Mouse (Mus musculus): ENCODE results near the gene Sbk1. TPM values are rescaled to one million over a fixed set of nuclear protein-coding genes. Genes with fewer than 3 reads are reported as not detected.
A peak's percentile ranks its signal among the peaks of the same experiment; 100 is the strongest.

The Sbk1 gene
- polyA plus RNA-seq, 1 experiment, result 29.2 TPM

DNA sequence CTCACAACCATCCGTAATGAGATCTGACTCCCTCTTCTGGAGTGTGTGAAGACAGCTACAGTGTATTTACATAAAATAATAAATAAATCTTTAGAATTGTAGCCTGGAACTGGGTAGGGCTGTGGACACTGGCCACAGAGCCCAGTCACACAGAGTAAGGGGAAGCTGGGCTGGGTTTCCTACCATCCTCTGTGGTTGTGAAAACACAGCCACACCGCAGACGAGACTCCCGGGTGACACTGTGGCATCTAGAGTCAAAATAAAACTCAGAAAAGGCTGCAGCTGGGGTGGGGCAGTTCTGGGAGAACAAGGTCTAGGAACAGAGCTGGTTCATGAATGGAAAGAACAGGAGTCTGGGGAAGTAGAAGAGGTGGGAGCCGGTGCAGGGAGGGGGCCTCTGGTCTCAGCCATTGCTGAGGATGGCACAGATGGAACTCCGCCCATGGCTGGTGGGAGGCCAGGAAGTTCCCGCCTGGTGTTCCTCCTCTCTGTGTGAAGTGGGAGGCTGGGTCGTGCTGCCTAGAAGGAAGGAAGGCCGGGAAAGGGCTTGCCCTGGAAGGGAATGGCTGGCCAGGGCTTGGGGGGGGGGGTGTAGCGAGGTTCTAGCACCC is 15.2 kb downstream of the Sbk1 start:
- WGBS, result 43% methylated on average over 10 of the region's 10 CpGs
- Histone ChIP-seq H3K4me1 (ENCODE audit: control insufficient read depth, insufficient read depth, low read length) (peaks cover 11% of the 10 kb centered on the region; the same call in 1 of the 2 replicates), H3K27ac (ENCODE audit: insufficient read depth, low read depth, low read length) (no peak overlapping the region), H3K27me3 (replicated peaks; ENCODE audit: control insufficient read depth, insufficient read depth, low read length) (no peaks in the 10 kb centered on the region), H3K4me3 (ENCODE audit: insufficient read depth, low read depth, low read length) (no peak overlapping the region), H3K36me3 (ENCODE audit: control insufficient read depth, insufficient read depth, low read length) (no peaks in the 10 kb centered on the region)
- peak; percentile 53 for DNase-seq
- TF ChIP-seq POLR2A (IDR thresholded peaks at IDR 0.05; ENCODE audit: low read depth, low read length) (no peak), CTCF (conservative IDR thresholded peaks at IDR 0.05; ENCODE audit: insufficient read depth, insufficient read length, low read depth, low read length) (no peak)

DNA sequence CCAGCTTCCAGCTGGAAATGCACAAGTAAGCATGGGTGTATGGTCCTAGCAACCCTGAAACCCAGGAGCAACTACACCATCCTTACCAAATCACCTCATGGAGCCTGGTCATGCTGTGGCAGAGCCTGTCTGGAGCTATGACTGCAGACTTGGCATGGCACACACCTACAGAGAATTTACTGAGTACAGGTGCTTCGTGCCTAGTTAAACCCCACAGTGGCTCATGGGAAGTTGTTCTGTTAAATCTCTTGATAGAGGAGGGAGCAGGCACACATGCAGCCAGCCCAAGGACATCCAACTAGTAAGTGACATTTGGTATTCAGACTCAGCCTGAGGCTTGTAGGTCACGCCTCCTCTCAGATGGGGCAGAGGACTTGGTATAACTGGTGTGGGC is 15.7 kb downstream of the Sbk1 start:
- no peak overlapping the region for H3K4me3 ChIP-seq (ENCODE audit: insufficient read depth, low read depth, low read length)
- peaks cover 9% of the 10 kb centered on the region; the same call in 1 of the 2 replicates for H3K4me1 ChIP-seq (ENCODE audit: control insufficient read depth, insufficient read depth, low read length)
- no peaks in the 10 kb centered on the region; the same call in 1 of the 2 replicates for H3K36me3 ChIP-seq (ENCODE audit: control insufficient read depth, insufficient read depth, low read length)
- 68% methylated on average over 2 of the region's 2 CpGs for WGBS
- no peak for TF ChIP-seq POLR2A (IDR thresholded peaks at IDR 0.05; ENCODE audit: low read depth, low read length)
- no peak for TF ChIP-seq CTCF (conservative IDR thresholded peaks at IDR 0.05; ENCODE audit: insufficient read depth, insufficient read length, low read depth, low read length)
- H3K27ac ChIP-seq (ENCODE audit: insufficient read depth, low read depth, low read length), result no peak overlapping the region
- no peaks in the 10 kb centered on the region for H3K27me3 ChIP-seq (replicated peaks; ENCODE audit: control insufficient read depth, insufficient read depth, low read length)
- no peak for DNase-seq

GRCm38 (mm10) chr7:126288571-126289091 is 16.2 kb downstream of the Sbk1 start:
- 82% methylated on average over 13 of the region's 13 CpGs for WGBS
- DNase-seq, result no peak
- Histone ChIP-seq H3K4me1 (ENCODE audit: control insufficient read depth, insufficient read depth, low read length) (peaks cover 6% of the 10 kb centered on the region; the same call in 1 of the 2 replicates), H3K27ac (ENCODE audit: insufficient read depth, low read depth, low read length) (no peak overlapping the region), H3K36me3 (ENCODE audit: control insufficient read depth, insufficient read depth, low read length) (no peaks in the 10 kb centered on the region; the same call in 1 of the 2 replicates), H3K27me3 (replicated peaks; ENCODE audit: control insufficient read depth, insufficient read depth, low read length) (no peaks in the 10 kb centered on the region), H3K4me3 (ENCODE audit: insufficient read depth, low read depth, low read length) (no peak overlapping the region)
- no peak for TF ChIP-seq CTCF (conservative IDR thresholded peaks at IDR 0.05; ENCODE audit: insufficient read depth, insufficient read length, low read depth, low read length)
- TF ChIP-seq POLR2A (IDR thresholded peaks at IDR 0.05; ENCODE audit: low read depth, low read length), result no peak

DNA sequence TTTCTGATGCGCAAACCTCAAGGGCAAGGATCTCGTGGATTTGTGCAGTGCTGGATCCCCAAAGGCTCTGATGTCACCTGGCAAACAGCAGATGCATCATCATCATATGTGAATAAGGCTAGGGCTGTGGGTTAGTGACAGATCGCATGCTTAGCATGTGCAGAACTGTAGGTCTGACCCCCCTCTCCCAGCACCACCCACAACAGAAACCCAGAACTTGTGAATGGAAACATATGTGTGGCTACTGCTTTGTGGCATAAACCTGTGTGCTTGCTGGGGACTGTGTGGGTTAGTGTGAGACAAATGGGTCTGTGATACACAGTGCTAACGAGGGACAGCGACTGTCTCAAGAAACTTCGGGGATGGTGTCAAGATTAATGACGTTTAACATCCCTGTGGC is 17.0 kb downstream of the Sbk1 start:
- no peak for TF ChIP-seq CTCF (conservative IDR thresholded peaks at IDR 0.05; ENCODE audit: insufficient read depth, insufficient read length, low read depth, low read length)
- TF ChIP-seq POLR2A (IDR thresholded peaks at IDR 0.05; ENCODE audit: low read depth, low read length), result no peak

GRCm38 (mm10) chr7:126289956-126290355 is 17.5 kb downstream of the Sbk1 start:
- no peaks in the 10 kb centered on the region; the same call in 1 of the 2 replicates for H3K36me3 ChIP-seq (ENCODE audit: control insufficient read depth, insufficient read depth, low read length)
- WGBS, result 90% methylated on average over 7 of the region's 7 CpGs
- H3K4me3 ChIP-seq (ENCODE audit: insufficient read depth, low read depth, low read length), result no peak overlapping the region
- H3K27me3 ChIP-seq (replicated peaks; ENCODE audit: control insufficient read depth, insufficient read depth, low read length), result no peaks in the 10 kb centered on the region
- no peak overlapping the region for H3K27ac ChIP-seq (ENCODE audit: insufficient read depth, low read depth, low read length)
- DNase-seq, result no peak
- TF ChIP-seq CTCF (conservative IDR thresholded peaks at IDR 0.05; ENCODE audit: insufficient read depth, insufficient read length, low read depth, low read length) (no peak), POLR2A (IDR thresholded peaks at IDR 0.05; ENCODE audit: low read depth, low read length) (no peak)
- peaks cover 3% of the 10 kb centered on the region; the same call in 1 of the 2 replicates for H3K4me1 ChIP-seq (ENCODE audit: control insufficient read depth, insufficient read depth, low read length)

More for the DNA sequence above, 17.0 kb downstream of the Sbk1 start:
- Histone ChIP-seq H3K4me1 (ENCODE audit: control insufficient read depth, insufficient read depth, low read length) (peaks cover 6% of the 10 kb centered on the region; the same call in 1 of the 2 replicates), H3K27ac (ENCODE audit: insufficient read depth, low read depth, low read length) (no peak overlapping the region), H3K4me3 (ENCODE audit: insufficient read depth, low read depth, low read length) (no peak overlapping the region), H3K27me3 (replicated peaks; ENCODE audit: control insufficient read depth, insufficient read depth, low read length) (no peaks in the 10 kb centered on the region), H3K36me3 (ENCODE audit: control insufficient read depth, insufficient read depth, low read length) (no peaks in the 10 kb centered on the region; the same call in 1 of the 2 replicates)
- WGBS, result 76% methylated on average over 7 of the region's 7 CpGs
- DNase-seq, result no peak

DNA sequence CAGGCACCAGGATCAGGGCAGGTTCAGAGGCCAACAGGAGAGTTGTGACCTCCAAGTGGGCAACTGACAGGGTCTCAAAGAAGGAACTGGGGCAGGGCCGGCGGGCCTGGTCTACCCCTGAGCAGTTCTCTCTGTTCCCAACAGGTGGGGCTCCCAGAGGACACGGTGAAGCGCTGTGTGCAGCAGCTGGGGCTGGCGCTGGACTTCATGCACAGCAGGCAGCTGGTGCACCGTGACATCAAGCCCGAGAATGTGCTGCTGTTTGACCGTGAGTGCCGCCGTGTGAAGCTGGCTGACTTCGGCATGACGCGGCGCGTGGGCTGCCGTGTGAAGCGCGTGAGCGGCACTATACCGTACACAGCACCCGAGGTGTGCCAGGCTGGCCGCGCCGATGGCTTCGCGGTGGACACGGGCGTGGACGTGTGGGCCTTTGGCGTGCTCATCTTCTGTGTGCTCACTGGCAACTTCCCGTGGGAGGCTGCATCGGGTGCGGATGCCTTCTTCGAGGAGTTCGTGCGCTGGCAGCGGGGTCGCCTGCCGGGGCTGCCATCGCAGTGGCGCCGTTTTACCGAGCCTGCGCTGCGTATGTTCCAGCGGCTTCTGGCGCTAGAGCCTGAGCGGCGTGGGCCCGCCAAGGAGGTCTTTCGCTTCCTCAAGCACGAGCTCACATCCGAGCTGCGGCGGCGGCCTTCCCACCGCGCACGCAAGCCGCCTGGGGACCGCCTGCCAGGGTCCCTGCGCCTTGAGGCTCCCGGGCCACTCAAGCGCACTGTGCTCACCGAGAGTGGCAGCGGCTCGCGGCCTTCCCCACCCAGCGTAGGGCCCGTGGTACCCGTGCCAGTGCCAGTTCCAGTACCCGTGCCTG is 19.5 kb downstream of the Sbk1 start:
- WGBS, result 94% methylated on average over 72 of the region's 72 CpGs
- Histone ChIP-seq H3K4me3 (ENCODE audit: insufficient read depth, low read depth, low read length) (no peak overlapping the region), H3K4me1 (ENCODE audit: control insufficient read depth, insufficient read depth, low read length) (no peaks in the 10 kb centered on the region), H3K36me3 (ENCODE audit: control insufficient read depth, insufficient read depth, low read length) (no peaks in the 10 kb centered on the region; the same call in 1 of the 2 replicates), H3K27ac (ENCODE audit: insufficient read depth, low read depth, low read length) (no peak overlapping the region), H3K27me3 (replicated peaks; ENCODE audit: control insufficient read depth, insufficient read depth, low read length) (no peaks in the 10 kb centered on the region)
- TF ChIP-seq CTCF (conservative IDR thresholded peaks at IDR 0.05; ENCODE audit: insufficient read depth, insufficient read length, low read depth, low read length) (no peak), POLR2A (IDR thresholded peaks at IDR 0.05; ENCODE audit: low read depth, low read length) (no peak)
- DNase-seq, result no peak

DNA sequence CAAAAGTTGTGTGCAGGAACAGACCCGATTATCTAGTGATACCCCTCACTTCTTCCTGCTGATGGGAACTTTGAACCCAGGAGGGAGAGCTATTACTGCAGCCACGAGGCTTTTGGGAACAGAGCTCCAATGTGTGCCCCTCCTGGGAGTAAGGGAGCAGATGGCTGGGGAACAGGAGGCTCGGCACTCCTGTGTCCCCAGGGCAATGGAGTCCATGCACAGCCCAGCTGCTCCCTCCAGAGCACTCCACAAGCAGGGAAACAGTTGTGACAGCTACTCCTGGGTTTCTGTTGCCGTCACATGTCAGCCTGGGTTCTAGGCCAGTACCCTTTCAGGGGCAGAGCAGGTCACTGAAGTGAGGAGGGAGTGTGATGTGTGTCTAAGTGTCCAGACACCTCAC is 20.7 kb downstream of the Sbk1 start:
- WGBS, result 78% methylated on average over 4 of the region's 4 CpGs
- H3K27me3 ChIP-seq (replicated peaks; ENCODE audit: control insufficient read depth, insufficient read depth, low read length), result no peaks in the 10 kb centered on the region
- no peak overlapping the region for H3K27ac ChIP-seq (ENCODE audit: insufficient read depth, low read depth, low read length)
- DNase-seq, result no peak
- no peaks in the 10 kb centered on the region for H3K4me1 ChIP-seq (ENCODE audit: control insufficient read depth, insufficient read depth, low read length)
- TF ChIP-seq POLR2A (IDR thresholded peaks at IDR 0.05; ENCODE audit: low read depth, low read length) (no peak), CTCF (conservative IDR thresholded peaks at IDR 0.05; ENCODE audit: insufficient read depth, insufficient read length, low read depth, low read length) (no peak)
- H3K4me3 ChIP-seq (ENCODE audit: insufficient read depth, low read depth, low read length), result no peak overlapping the region
- no peaks in the 10 kb centered on the region; the same call in 1 of the 2 replicates for H3K36me3 ChIP-seq (ENCODE audit: control insufficient read depth, insufficient read depth, low read length)
